Mouse (Mus musculus) mouse trophoblast stem cell (cell line): ENCODE results near the gene Gga3.

Source experiments
- in situ Hi-C, 2 experiments: fragments of 300-500 bp; cut with MseI, MboI; formaldehyde crosslinking; loops; 2 replicates in 1 of 2; 3 replicates in 1 of 2; pipeline ENCODE4 v1.15.1; 2025

The Gga3 gene

GRCm38 (mm10) chr11:115564961-115565360 is 38.9 kb downstream of the Gga3 start:
- in situ Hi-C loops = no loop called here

- in situ Hi-C loops = no loop called here
These were observed 39.6 kb downstream of the Gga3 start, which contains the start of gene Nup85 for GRCm38 (mm10) chr11:115564064-115564809. Nup85 (plus strand) TSS chr11:115564434.

GRCm38 (mm10) chr11:115563406-115563805 is 40.4 kb downstream of the Gga3 start:
- in situ Hi-C loops = no loop called here

- in situ Hi-C loops = no loop called here
These were observed 48.1 kb downstream of the Gga3 start for GRCm38 (mm10) chr11:115555717-115556116.

- in situ Hi-C loops = no loop called here
These were observed 51.1 kb downstream of the Gga3 start for GRCm38 (mm10) chr11:115552783-115553182.

GRCm38 (mm10) chr11:115543571-115543970 is 60.3 kb downstream of the Gga3 start:
- in situ Hi-C loops = no loop called here

GRCm38 (mm10) chr11:115538045-115538444 is 65.8 kb downstream of the Gga3 start:
- in situ Hi-C loops = no loop called here

GRCm38 (mm10) chr11:115536856-115537568 is 66.8 kb downstream of the Gga3 start:
- in situ Hi-C loops = no loop called here

- in situ Hi-C loops = no loop called here
These were observed 67.7 kb downstream of the Gga3 start, which contains the start of gene Sumo2 for GRCm38 (mm10) chr11:115536038-115536681. Sumo2 (minus strand) TSS chr11:115536276.

GRCm38 (mm10) chr11:115535401-115536037 is 68.3 kb downstream of the Gga3 start:
- in situ Hi-C loops = no loop called here

- in situ Hi-C loops = no loop called here
These were observed 69.0 kb downstream of the Gga3 start for GRCm38 (mm10) chr11:115534759-115535371.
